Comparison of ENCODE assay signal across 9 mouse cellular contexts in genomic region chr11:102772771-102773700, GRCm38 (mm10). TPM values are rescaled to one million over a fixed set of nuclear protein-coding genes. Genes with fewer than 3 reads are reported as not detected.
DNase-seq lines count a peak whose midpoint lies in the region; ATAC-seq lines count a peak whose summit lies in the region.
"Had no signal": no experiment of that assay in that cellular context is flagged by ENCODE, and none has a peak within 500 bp of the region (broad histone marks: within the 10 kb centered on the region; RNA-seq: fewer than 3 reads in every experiment).

No protein-coding gene starts in this region.

- peak; percentile 62 for DNase-seq in retina, postnatal 1 day
- DNase-seq in retina, embryonic 14.5 days (ENCODE audit: low spot score): no peak
- DNase-seq in limb, embryonic 10.5 days (ENCODE audit: low spot score): no peak
- DNase-seq in frontal cortex, postnatal 14 days (ENCODE audit: low spot score in 2 of 2): no peak
- no peak for DNase-seq in layer of hippocampus, adult 11-12 months (ENCODE audit: low spot score)
- DNase-seq in heart, postnatal 10 days: no peak

- H3K4me1 ChIP-seq in forebrain, embryonic 12.5 days: peaks cover 58% of the 10 kb centered on the region
- H3K4me1 ChIP-seq in limb, embryonic 10.5 days: peaks cover 70% of the 10 kb centered on the region
- H3K4me1 ChIP-seq in neural tube, embryonic 13.5 days (replicated peaks): peaks cover 69% of the 10 kb centered on the region

- H3K9ac ChIP-seq in forebrain, embryonic 12.5 days: no peak overlapping the region
- H3K9ac ChIP-seq in neural tube, embryonic 13.5 days: 0 out of 2 replicates have a peak overlapping the region, but pooled peaks have one; percentile 31
- H3K9ac ChIP-seq: liver, embryonic 15.5 days had no signal

- H3K4me3 ChIP-seq in forebrain, embryonic 12.5 days (replicated peaks): no peak overlapping the region
- H3K4me3 ChIP-seq in limb, embryonic 10.5 days: no peak overlapping the region
- H3K4me3 ChIP-seq in neural tube, embryonic 13.5 days: no peak overlapping the region

- ATAC-seq in forebrain, embryonic 12.5 days (ENCODE audit: low FRiP score): no peak
- ATAC-seq in neural tube, embryonic 13.5 days (ENCODE audit: low read depth): no peak

- intact Hi-C loops in heart, postnatal 10 days (cut with DNase I): loop anchor here (2.0 kb wide), 1 partner anchor 34 kb away; no protein-coding TSS in a partner anchor

- H3K4me2 ChIP-seq in forebrain, embryonic 12.5 days: peak overlapping the region; percentile 17; the same call in 1 of the 2 replicates
- no peak overlapping the region for H3K4me2 ChIP-seq in neural tube, embryonic 13.5 days

- 0 out of 2 replicates have a peak, but pooled peaks cover 16% of the 10 kb centered on the region for H3K27me3 ChIP-seq in forebrain, embryonic 12.5 days
- peaks cover 22% of the 10 kb centered on the region for H3K27me3 ChIP-seq in limb, embryonic 10.5 days (ENCODE audit: low read depth, poor library complexity, severe bottlenecking)
- H3K27me3 ChIP-seq in neural tube, embryonic 13.5 days: no peaks in the 10 kb centered on the region

- H3K9me3 ChIP-seq in forebrain, embryonic 12.5 days: no peaks in the 10 kb centered on the region
- H3K9me3 ChIP-seq in limb, embryonic 10.5 days (replicated peaks): no peaks in the 10 kb centered on the region
- H3K9me3 ChIP-seq in neural tube, embryonic 13.5 days: no peaks in the 10 kb centered on the region
- H3K9me3 ChIP-seq: liver, embryonic 15.5 days had no signal

- H3K27ac ChIP-seq in forebrain, embryonic 12.5 days: peak overlapping the region; percentile 86
- peak overlapping the region; percentile 94 for H3K27ac ChIP-seq in limb, embryonic 10.5 days
- peak overlapping the region; percentile 71 for H3K27ac ChIP-seq in neural tube, embryonic 13.5 days (replicated peaks)
- H3K27ac ChIP-seq: liver, embryonic 15.5 days had no signal

- H3K36me3 ChIP-seq in forebrain, embryonic 12.5 days (replicated peaks): peaks cover 9% of the 10 kb centered on the region
- H3K36me3 ChIP-seq in limb, embryonic 10.5 days: peaks cover 25% of the 10 kb centered on the region
- peaks cover 23% of the 10 kb centered on the region for H3K36me3 ChIP-seq in neural tube, embryonic 13.5 days
- H3K36me3 ChIP-seq: liver, embryonic 15.5 days had no signal

- 62% methylated on average over 18 of the region's 18 CpGs for WGBS in forebrain, embryonic 12.5 days
- 70% methylated on average over 18 of the region's 18 CpGs for WGBS in limb, embryonic 10.5 days
- 60% methylated on average over 18 of the region's 18 CpGs for WGBS in neural tube, embryonic 13.5 days

RNA-seq across cellular contexts. Expression of gene Adam11, which starts 11.8 kb away (rescaled TPM):
- 22.7 and 23.0 TPM in 2 replicates for polyA plus RNA-seq in forebrain, embryonic 12.5 days (2016; fragmentation: Nextera tagmentation; extraction: Ambion mirVana)
- 14.2 and 25.1 TPM in 2 replicates for polyA plus RNA-seq in limb, embryonic 10.5 days (2016; fragmentation: Nextera tagmentation; extraction: Ambion mirVana)
- polyA plus RNA-seq in neural tube, embryonic 13.5 days (2015; fragmentation: Nextera tagmentation; extraction: Ambion mirVana): 40.1 and 47.0 TPM in 2 replicates
- 1 to 10 TPM; 5.8 TPM for total RNA-seq in heart, postnatal 10 days (2021)

RNA-seq across cellular contexts. Expression of gene Gjc1, which starts 46.5 kb away (rescaled TPM):
- polyA plus RNA-seq in forebrain, embryonic 12.5 days (2016; fragmentation: Nextera tagmentation; extraction: Ambion mirVana): 90.5 and 103 TPM in 2 replicates
- polyA plus RNA-seq in limb, embryonic 10.5 days (2016; fragmentation: Nextera tagmentation; extraction: Ambion mirVana): 95.0 and 98.8 TPM in 2 replicates
- polyA plus RNA-seq in neural tube, embryonic 13.5 days (2015; fragmentation: Nextera tagmentation; extraction: Ambion mirVana): 38.2 and 40.5 TPM in 2 replicates
- 10 to 100 TPM; 57.7 to 74.8 TPM for total RNA-seq in heart, postnatal 10 days (2021)
